Mouse (Mus musculus) ES-E14 (cell line): Measurements from ENCODE around the gene Reln.

ENCODE experiments used
- CHD2 ChIP-seq: IDR thresholded peaks from 2 replicates; pipeline ENCODE4 v1.6.1; 2014; ENCODE audit warnings: mild to moderate bottlenecking, low read depth, low read length, inconsistent platforms
- HCFC1 ChIP-seq: IDR thresholded peaks from 2 replicates; pipeline ENCODE4 v1.6.1; 2012; ENCODE audit warnings: low read length, inconsistent platforms, borderline replicate concordance; ENCODE audit not compliant: insufficient read depth
- MAFK ChIP-seq: IDR thresholded peaks from 2 replicates; pipeline ENCODE4 v1.6.1; 2014; ENCODE audit warnings: mild to moderate bottlenecking, low read depth, low read length, inconsistent platforms; ENCODE audit not compliant: insufficient read depth
- ZC3H11A ChIP-seq: IDR thresholded peaks from 2 replicates; pipeline ENCODE4 v1.6.1; 2012; ENCODE audit warnings: low read depth, mild to moderate bottlenecking, inconsistent platforms, low read length, borderline replicate concordance
- ZNF384 ChIP-seq: IDR thresholded peaks from 2 replicates; pipeline ENCODE4 v1.6.1; 2012; ENCODE audit warnings: low read depth, low read length, inconsistent platforms

DNA sequence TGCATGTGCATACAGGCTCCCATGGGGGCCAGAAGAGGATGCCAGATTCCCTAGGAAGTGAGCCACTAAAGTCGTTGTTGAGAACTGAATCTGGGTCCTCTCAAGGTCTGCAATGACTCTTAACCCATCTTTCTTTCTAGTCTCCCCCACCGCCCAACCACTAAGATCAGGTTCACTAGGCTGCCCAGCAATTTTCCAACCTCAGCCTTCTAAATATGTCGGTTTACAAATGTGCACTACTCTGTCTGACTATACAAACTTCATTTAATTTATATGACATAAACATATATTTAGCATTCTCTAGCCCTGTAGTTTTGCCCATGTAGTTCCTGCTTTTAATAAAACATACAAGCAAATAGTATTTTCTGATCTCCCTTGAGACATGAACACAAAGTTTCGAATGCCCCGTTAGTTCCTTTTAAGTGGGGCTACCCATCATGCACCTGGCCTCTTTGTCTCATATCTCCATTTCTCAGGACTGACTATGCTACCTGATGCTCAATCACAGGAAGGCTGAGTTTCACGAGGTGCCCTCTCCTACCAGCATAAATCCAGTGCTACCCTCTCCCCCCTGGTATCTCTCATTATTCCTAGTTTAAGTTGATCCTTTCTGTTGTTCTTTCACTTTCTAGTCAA, 317.1 kb downstream of the Reln start:
- no peak for TF ChIP-seq MAFK
- TF ChIP-seq HCFC1, result no peak
- TF ChIP-seq ZC3H11A, result no peak
- TF ChIP-seq ZNF384, result no peak
- no peak for TF ChIP-seq CHD2
